Mouse (Mus musculus) heart, embryonic 14.5 days (tissue): ENCODE data around the gene Kif27. TPM values are rescaled to one million over a fixed set of nuclear protein-coding genes. Genes with fewer than 3 reads are reported as not detected.

Source experiments
- ATAC-seq: fragments of 200-750 bp; cut with Nextera tagmentation; 2 replicates; pipeline ENCODE4 v1.8.0; 2017; ENCODE audit warnings: low read depth, moderate TSS enrichment; ENCODE audit not compliant: insufficient number of reproducible peaks, insufficient read depth, low FRiP score
- H3K27ac ChIP-seq, 2 experiments: fragments of 200-500 bp in 1 of 2; fragments of 300-500 bp in 1 of 2; sonication (generic) in 1 of 2; replicated peaks in 1 of 2; 2 replicates each; pipeline ENCODE4 v1.5.1; 2012 to 2014; ENCODE audit warnings: low read depth in 2 of 2, low read length in 2 of 2, control low read depth in 1 of 2, mild to moderate bottlenecking in 1 of 2, mixed read lengths in 1 of 2; ENCODE audit not compliant: control insufficient read depth in 1 of 2, insufficient read depth in 1 of 2
- H3K27me3 ChIP-seq: fragments of 300-500 bp; sonication (generic); 2 replicates; pipeline ENCODE4 v1.6.1; 2014; ENCODE audit warnings: mild to moderate bottlenecking, low read length, control low read depth; ENCODE audit not compliant: control insufficient read depth, insufficient read depth
- H3K36me3 ChIP-seq: fragments of 300-500 bp; sonication (generic); 2 replicates; pipeline ENCODE4 v1.6.1; 2014; ENCODE audit warnings: mild to moderate bottlenecking, control low read depth, low read length, mixed read lengths; ENCODE audit not compliant: control insufficient read depth, insufficient read depth
- H3K4me1 ChIP-seq, 2 experiments: fragments of 200-500 bp in 1 of 2; fragments of 300-500 bp in 1 of 2; sonication (generic) in 1 of 2; 2 replicates each; pipeline ENCODE4 v1.6.1; 2012 to 2014; ENCODE audit warnings: low read length in 2 of 2, control low read depth in 1 of 2, mixed read lengths in 1 of 2; ENCODE audit not compliant: control insufficient read depth in 2 of 2, insufficient read depth in 2 of 2
- H3K4me2 ChIP-seq: fragments of 300-500 bp; sonication (generic); 2 replicates; pipeline ENCODE4 v1.6.1; 2014; ENCODE audit warnings: mild to moderate bottlenecking, low read length
- H3K4me3 ChIP-seq, 2 experiments: fragments of 200-500 bp in 1 of 2; fragments of 300-500 bp in 1 of 2; sonication (generic) in 1 of 2; 2 replicates each; pipeline ENCODE4 v1.5.1; 2012 to 2014; ENCODE audit warnings: low read length in 2 of 2, mild to moderate bottlenecking in 2 of 2, control low read depth in 1 of 2, low read depth in 1 of 2, moderate library complexity in 1 of 2; ENCODE audit not compliant: control insufficient read depth in 1 of 2, insufficient read depth in 1 of 2
- H3K9ac ChIP-seq: fragments of 300-500 bp; sonication (generic); 2 replicates; pipeline ENCODE4 v1.6.1; 2014; ENCODE audit warnings: mild to moderate bottlenecking, low read length
- H3K9me3 ChIP-seq: fragments of 300-500 bp; sonication (generic); 2 replicates; pipeline ENCODE4 v1.6.1; 2016; ENCODE audit warnings: low read length, control low read depth; ENCODE audit not compliant: control insufficient read depth
- WGBS: fragments of 180-500 bp; shearing (Covaris S2); extraction: QIAGEN DNeasy Blood & Tissue Kit; methylation state at CpG from one replicate; pipeline ENCODE4 v1.1.7; 2014; 5-methylcytosine and 5-hydroxymethylcytosine counted together
- microRNA counts: library from miRNA; unstranded; fragments of <30 nt; microRNA quantifications from one replicate; lab custom pipeline; 2016
- microRNA-seq: library from miRNA; unstranded; fragments of <30 nt; microRNA quantifications from one replicate; pipeline ENCODE4, GENCODE M21; 2016
- polyA plus RNA-seq: library from polyadenylated mRNA; unstranded; fragments of >200 nt; fragmentation: Nextera tagmentation; extraction: Ambion mirVana; gene quantifications from 2 replicates; pipeline ENCODE4 v1.2.1, GENCODE M21; 2014

The Kif27 gene
- polyA plus RNA-seq, 1 experiment from 2014 or later = 0.82 TPM

DNA sequence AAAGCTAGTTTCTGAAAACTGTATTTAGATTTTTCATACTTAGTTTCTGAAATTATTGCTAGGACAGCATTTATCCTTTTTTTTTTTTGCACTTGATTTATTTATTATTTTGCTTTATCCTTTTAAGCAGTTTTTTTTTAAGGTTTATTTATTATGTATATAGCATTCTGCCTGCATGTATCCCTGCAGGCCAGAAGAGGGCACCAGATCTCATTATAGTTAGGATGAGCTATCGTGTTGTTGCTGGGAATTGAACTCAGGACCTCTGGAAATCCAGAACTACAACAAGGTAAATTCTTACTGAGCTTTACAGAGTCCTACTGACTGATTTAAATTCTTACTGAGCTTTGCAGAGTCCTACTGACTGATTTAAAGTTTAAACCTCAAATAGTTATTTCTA lies 105.7 kb downstream of the Kif27 start:
- Histone ChIP-seq H3K9me3 (no peaks in the 10 kb centered on the region), H3K4me3 (no peak overlapping the region), H3K36me3 (peaks cover 37% of the 10 kb centered on the region), H3K4me2 (no peak overlapping the region), H3K27ac (no peak overlapping the region), H3K9ac (no peak overlapping the region), H3K27me3 (no peaks in the 10 kb centered on the region), H3K4me1 (no peaks in the 10 kb centered on the region)
- 85% methylated on average over 1 of the region's 1 CpGs for WGBS
- ATAC-seq = no peak

DNA sequence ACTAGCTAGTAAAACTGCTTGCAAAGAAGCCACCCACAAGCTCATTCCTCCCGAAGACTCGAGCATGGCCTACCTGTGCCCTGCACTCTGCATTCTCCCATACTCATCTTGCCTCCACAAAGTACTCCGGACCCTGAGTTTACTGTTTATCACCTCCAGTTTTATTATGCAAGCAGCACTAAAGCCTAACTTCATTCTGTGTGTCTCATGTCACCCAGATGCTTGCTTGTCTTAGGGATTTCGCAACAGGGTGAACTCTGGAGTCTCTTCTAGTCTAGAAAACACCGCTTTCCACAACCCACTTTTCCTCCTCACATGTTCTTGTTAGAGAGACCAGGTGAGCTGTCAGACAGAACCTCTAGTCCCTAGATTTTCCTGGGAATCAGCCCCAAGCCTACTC lies 110.0 kb downstream of the Kif27 start:
- no peak overlapping the region for H3K4me3 ChIP-seq
- H3K4me2 ChIP-seq = no peak overlapping the region
- 92% methylated on average over 5 of the region's 5 CpGs for WGBS
- H3K27ac ChIP-seq = no peak overlapping the region
- H3K9ac ChIP-seq = no peak overlapping the region
- ATAC-seq = no peak
- no peaks in the 10 kb centered on the region; a peak in 1 of 4 replicates for H3K4me1 ChIP-seq
- no peaks in the 10 kb centered on the region for H3K9me3 ChIP-seq
- H3K27me3 ChIP-seq = no peaks in the 10 kb centered on the region
- H3K36me3 ChIP-seq = peaks cover 21% of the 10 kb centered on the region; the same call in 1 of the 2 replicates

MicroRNAs encoded within 50 kb of the gene (microRNA counts, 519-probe panel; counts per million panel counts)
- microRNA mmu-miR-7a (lab: Ali Mortazavi, UCI) = 4,417 counts per million, percentile 77 among the panel's probes with 10 or more counts

Small RNAs within 50 kb of the gene (microRNA-seq; reads per million reads assigned to microRNA genes)
- not detected for gene Mir6369
- gene Mir7-1 = 41.9 reads per million, percentile 40 among the genes with 10 or more reads in this experiment

Other genes starting within 250 kb of the Kif27 start
- gene Klhl3, start 245.5 kb downstream of the Kif27 start, polyA plus RNA-seq = 6.9 and 7.0 TPM in 2 replicates
- 23.7 and 26.4 TPM in 2 replicates for gene Hnrnpa0, start 230.6 kb downstream of the Kif27 start, polyA plus RNA-seq
- 31.7 and 38.2 TPM in 2 replicates for gene Idnk, start 201.5 kb downstream of the Kif27 start, polyA plus RNA-seq
- 66.6 and 67.2 TPM in 2 replicates for gene Ubqln1, start 143.5 kb downstream of the Kif27 start, polyA plus RNA-seq
- 32.1 and 34.1 TPM in 2 replicates for gene Gkap1, start 83.4 kb downstream of the Kif27 start, polyA plus RNA-seq
- gene 2210016F16Rik, start 26.1 kb upstream of the Kif27 start, polyA plus RNA-seq = 32.1 and 33.6 TPM in 2 replicates
- 20.3 and 20.6 TPM in 2 replicates for gene Rmi1, start 43.1 kb upstream of the Kif27 start, polyA plus RNA-seq
- gene Hnrnpk, start 44.2 kb upstream of the Kif27 start, polyA plus RNA-seq = 919 and 965 TPM in 2 replicates